Mouse (Mus musculus) gastrocnemius, postnatal 4 days (tissue): ENCODE measurements around the gene Rnf20. TPM values are rescaled to one million over a fixed set of nuclear protein-coding genes. Genes with fewer than 3 reads are reported as not detected.

ENCODE experiments used
- DNase-seq, 2 experiments: peaks; one replicate each; pipeline ENCODE4 v3.0.0; 2021 to 2022; ENCODE audit warnings: low spot score in 2 of 2, mixed read lengths in 2 of 2
- total RNA-seq, 2 experiments: library from RNA; stranded (reverse); gene quantifications; 2 replicates each; pipeline ENCODE4 v1.2.3; 2021

Rnf20 gene
- total RNA-seq, 2 experiments from 2014 or later: 43.4 to 49.7 TPM

DNA sequence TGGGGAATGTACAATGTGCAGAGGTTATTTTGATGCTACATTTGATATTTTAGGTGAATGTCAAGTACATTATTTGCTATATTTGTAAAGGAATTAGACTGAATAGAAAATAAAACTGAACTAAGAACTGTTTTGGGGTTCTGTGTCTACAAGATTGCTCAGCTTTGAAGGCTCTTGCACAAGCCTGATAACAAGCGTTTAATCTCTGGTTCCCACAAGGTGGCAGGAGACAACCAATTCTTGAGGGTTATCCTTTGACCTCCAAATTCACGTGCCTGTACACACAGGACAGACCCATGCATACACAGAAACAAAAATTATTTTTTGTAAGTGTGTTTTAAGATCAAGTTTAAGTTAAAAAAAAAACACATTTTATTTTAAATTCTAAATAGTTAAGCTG lies 8.1 kb downstream of the Rnf20 start:
- no peak for DNase-seq

- DNase-seq: no peak
These were observed 27.6 kb downstream of the Rnf20 start for GRCm38 (mm10) chr4:49659421-49659820.

GRCm38 (mm10) chr4:49661664-49662063 lies 29.9 kb downstream of the Rnf20 start:
- DNase-seq: no peak

DNA sequence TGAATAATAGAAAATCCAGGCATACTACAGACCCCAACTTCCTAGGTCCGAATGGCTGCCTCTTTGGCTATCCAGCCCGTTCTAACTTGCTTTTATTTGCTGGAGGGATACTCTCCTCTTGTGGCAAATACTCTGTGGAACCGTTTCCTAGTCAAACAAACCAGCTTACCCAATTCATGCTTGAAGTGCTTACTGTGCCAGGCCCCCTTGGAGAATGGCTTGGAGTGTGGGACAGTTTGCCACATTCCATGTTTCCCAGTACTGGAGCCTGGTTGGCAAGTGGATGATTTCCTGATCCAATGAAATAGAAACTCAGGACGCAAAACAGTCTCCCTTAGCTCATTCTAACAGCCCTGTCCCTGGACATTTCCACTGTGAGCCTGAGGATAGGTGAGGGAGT lies 30.4 kb downstream of the Rnf20 start:
- DNase-seq: no peak

- no peak for DNase-seq
These were observed 33.0 kb downstream of the Rnf20 start for GRCm38 (mm10) chr4:49664850-49665249.

GRCm38 (mm10) chr4:49676071-49676470 lies 44.3 kb downstream of the Rnf20 start:
- DNase-seq: no peak

- no peak for DNase-seq
These were observed 45.0 kb downstream of the Rnf20 start for GRCm38 (mm10) chr4:49676790-49677189.

- no peak for DNase-seq
These were observed 48.5 kb downstream of the Rnf20 start for GRCm38 (mm10) chr4:49680171-49680875.

- no peak for DNase-seq
These were observed 50.0 kb downstream of the Rnf20 start, which contains the start of gene Ppp3r2 for GRCm38 (mm10) chr4:49681812-49682211. TSS of gene Ppp3r2 (minus strand) at chr4:49682024.

- peak in 1 of 2 experiments; percentile 32 for DNase-seq
These were observed 56.9 kb downstream of the Rnf20 start for GRCm38 (mm10) chr4:49688594-49689288.

- no peak for DNase-seq
These were observed 59.8 kb downstream of the Rnf20 start for GRCm38 (mm10) chr4:49691405-49692194.

Other genes starting within 250 kb of the Rnf20 start
- gene Acnat2, start 223.9 kb upstream of the Rnf20 start, total RNA-seq: not detected
- gene Acnat1, start 158.1 kb upstream of the Rnf20 start, total RNA-seq: under 1 TPM in 1 of 2 experiments, not detected in 1; 0.29 TPM
- gene Baat, start 125.4 kb upstream of the Rnf20 start, total RNA-seq: under 1 TPM; 0.25 to 0.31 TPM
- gene Mrpl50, start 110.9 kb upstream of the Rnf20 start, total RNA-seq: 10 to 100 TPM; 36.9 to 40.5 TPM
- gene Zfp189, start 110.8 kb upstream of the Rnf20 start, total RNA-seq: 1 to 10 TPM; 4.8 to 5.2 TPM
- 1 to 10 TPM in 1 of 2 experiments, under 1 TPM in 1; 0.44 to 4.6 TPM for gene Aldob, start 82.5 kb upstream of the Rnf20 start, total RNA-seq
- gene Tmem246, start 34.1 kb upstream of the Rnf20 start, total RNA-seq: 10 to 100 TPM; 33.6 to 39.7 TPM
- gene Ppp3r2, start 50.0 kb downstream of the Rnf20 start, total RNA-seq: under 1 TPM in 1 of 2 experiments, not detected in 1; 0.08 TPM
- 1 to 10 TPM; 1.2 to 2.0 TPM for gene Grin3a, start 213.7 kb downstream of the Rnf20 start, total RNA-seq